Mouse (Mus musculus) embryonic facial prominence, embryonic 12.5 days (tissue): ENCODE measurements at regions not wholly inside any gene's neighbourhood (a gene's known extent, or its start where the extent isn't known, plus 50 kb on each side); places are given as distances from the start of the nearest gene placed in this dataset.

Experiments used
- ATAC-seq: fragments of 200-750 bp; cut with Nextera tagmentation; 2 replicates; pipeline ENCODE4 v1.8.0; 2017; ENCODE audit not compliant: insufficient number of reproducible peaks, insufficient read depth, low FRiP score, low TSS enrichment
- H3K27ac ChIP-seq: fragments of 300-500 bp; sonication (generic); 2 replicates; pipeline ENCODE4 v1.5.1; 2016; ENCODE audit warnings: mild to moderate bottlenecking
- H3K27me3 ChIP-seq: fragments of 300-500 bp; sonication (generic); 2 replicates; pipeline ENCODE4 v1.6.1; 2016; ENCODE audit warnings: mild to moderate bottlenecking, moderate library complexity
- H3K36me3 ChIP-seq: fragments of 300-500 bp; sonication (generic); 2 replicates; pipeline ENCODE4 v1.6.1; 2016; ENCODE audit warnings: mild to moderate bottlenecking
- H3K4me1 ChIP-seq: fragments of 300-500 bp; sonication (generic); 2 replicates; pipeline ENCODE4 v1.6.1; 2016
- H3K4me2 ChIP-seq: fragments of 300-500 bp; sonication (generic); replicated peaks from 2 replicates; pipeline ENCODE4 v1.6.1; 2016; ENCODE audit warnings: mild to moderate bottlenecking, moderate library complexity
- H3K4me3 ChIP-seq: fragments of 300-500 bp; sonication (generic); 2 replicates; pipeline ENCODE4 v1.5.1; 2016; ENCODE audit warnings: mild to moderate bottlenecking
- H3K9ac ChIP-seq: fragments of 300-500 bp; sonication (generic); 2 replicates; pipeline ENCODE4 v1.6.1; 2016; ENCODE audit warnings: mild to moderate bottlenecking, moderate library complexity
- H3K9me3 ChIP-seq: fragments of 300-500 bp; sonication (generic); 2 replicates; pipeline ENCODE4 v1.6.1; 2016; ENCODE audit warnings: mild to moderate bottlenecking, moderate library complexity
- WGBS: fragments of 180-500 bp; shearing (Covaris S2); methylation state at CpG from one replicate; pipeline ENCODE4 v1.1.7; 2016; 5-methylcytosine and 5-hydroxymethylcytosine counted together

DNA sequence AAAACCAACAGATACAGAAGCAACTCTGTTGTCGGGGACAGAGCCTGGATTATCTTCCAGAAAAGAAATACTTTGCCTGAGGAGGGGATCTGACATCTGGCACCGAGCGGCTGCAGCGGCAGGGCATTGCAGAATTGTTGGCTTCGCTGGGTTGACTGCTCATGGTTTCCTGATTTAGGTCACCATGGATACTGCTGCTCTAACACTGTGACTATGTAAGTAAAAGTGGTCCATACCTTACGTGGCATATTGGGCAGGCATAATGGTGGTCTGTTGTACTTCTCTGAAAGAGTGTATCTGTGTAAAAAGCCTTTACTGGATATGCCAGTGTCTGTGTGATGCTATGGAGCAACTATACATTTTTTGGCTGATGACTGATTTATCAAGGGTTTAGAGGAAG is 295.4 kb downstream of the Klf5 start:
- ATAC-seq: no peak
- Histone ChIP-seq H3K27me3 (no peaks in the 10 kb centered on the region), H3K4me1 (no peaks in the 10 kb centered on the region; the same call in 1 of the 2 replicates), H3K9ac (no peak overlapping the region), H3K4me3 (no peak overlapping the region), H3K9me3 (no peaks in the 10 kb centered on the region), H3K27ac (no peak overlapping the region), H3K36me3 (no peaks in the 10 kb centered on the region), H3K4me2 (no peak overlapping the region)
- WGBS: 41% methylated on average over 6 of the region's 6 CpGs

DNA sequence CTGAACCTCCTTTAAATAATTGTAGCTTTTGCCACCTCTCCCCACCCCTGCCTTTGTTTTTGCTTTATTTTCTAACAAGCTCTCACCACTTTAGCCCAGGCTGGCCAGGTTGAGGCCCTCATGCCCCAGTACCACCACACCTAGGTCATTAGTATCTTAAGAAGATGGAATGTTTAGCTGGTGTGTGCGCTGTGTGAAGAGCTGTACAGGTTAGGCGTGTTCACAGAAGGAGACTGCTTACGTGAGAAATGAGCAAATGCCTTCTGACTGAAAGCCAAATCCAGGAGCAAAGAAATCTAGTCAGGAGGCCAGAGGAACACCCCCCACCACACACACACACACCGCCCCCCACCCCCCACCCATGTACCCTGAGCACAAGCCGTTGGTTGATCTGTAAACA is 303.4 kb downstream of the Klf5 start:
- H3K36me3 ChIP-seq: no peaks in the 10 kb centered on the region
- no peak overlapping the region for H3K27ac ChIP-seq
- no peak overlapping the region for H3K4me2 ChIP-seq
- no peaks in the 10 kb centered on the region for H3K27me3 ChIP-seq
- no peak overlapping the region for H3K9ac ChIP-seq
- no peaks in the 10 kb centered on the region for H3K9me3 ChIP-seq
- ATAC-seq: no peak
- H3K4me1 ChIP-seq: peaks cover 6% of the 10 kb centered on the region; the same call in 1 of the 2 replicates
- 79% methylated on average over 5 of the region's 5 CpGs for WGBS
- H3K4me3 ChIP-seq: no peak overlapping the region

DNA sequence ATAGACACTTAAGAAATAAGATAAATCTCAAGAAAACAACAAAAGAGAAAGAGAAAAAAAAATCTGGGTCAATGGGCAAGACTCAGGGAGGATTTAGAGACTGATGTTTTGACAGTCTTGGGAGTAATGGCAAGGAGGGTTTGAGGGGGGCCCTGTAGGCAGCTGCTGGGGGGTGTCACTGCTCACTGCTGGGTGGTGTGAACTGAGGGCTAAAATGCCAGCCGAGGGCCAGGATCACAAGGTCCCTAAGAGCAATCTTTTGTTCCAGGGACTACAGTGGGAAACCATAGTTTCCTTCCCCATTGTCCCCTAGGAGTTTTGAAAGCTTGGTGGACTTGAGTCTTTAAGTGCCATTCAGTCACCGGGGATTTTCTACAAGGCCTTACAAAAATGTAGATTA is 304.8 kb downstream of the Klf5 start:
- Histone ChIP-seq H3K27ac (no peak overlapping the region), H3K9ac (no peak overlapping the region), H3K9me3 (no peaks in the 10 kb centered on the region), H3K36me3 (no peaks in the 10 kb centered on the region), H3K27me3 (no peaks in the 10 kb centered on the region), H3K4me1 (peaks cover 6% of the 10 kb centered on the region; the same call in 1 of the 2 replicates), H3K4me2 (no peak overlapping the region), H3K4me3 (no peak overlapping the region)
- 52% methylated on average over 2 of the region's 2 CpGs for WGBS
- ATAC-seq: 0 out of 2 replicates have a peak, but pooled peaks have one; percentile 44

DNA sequence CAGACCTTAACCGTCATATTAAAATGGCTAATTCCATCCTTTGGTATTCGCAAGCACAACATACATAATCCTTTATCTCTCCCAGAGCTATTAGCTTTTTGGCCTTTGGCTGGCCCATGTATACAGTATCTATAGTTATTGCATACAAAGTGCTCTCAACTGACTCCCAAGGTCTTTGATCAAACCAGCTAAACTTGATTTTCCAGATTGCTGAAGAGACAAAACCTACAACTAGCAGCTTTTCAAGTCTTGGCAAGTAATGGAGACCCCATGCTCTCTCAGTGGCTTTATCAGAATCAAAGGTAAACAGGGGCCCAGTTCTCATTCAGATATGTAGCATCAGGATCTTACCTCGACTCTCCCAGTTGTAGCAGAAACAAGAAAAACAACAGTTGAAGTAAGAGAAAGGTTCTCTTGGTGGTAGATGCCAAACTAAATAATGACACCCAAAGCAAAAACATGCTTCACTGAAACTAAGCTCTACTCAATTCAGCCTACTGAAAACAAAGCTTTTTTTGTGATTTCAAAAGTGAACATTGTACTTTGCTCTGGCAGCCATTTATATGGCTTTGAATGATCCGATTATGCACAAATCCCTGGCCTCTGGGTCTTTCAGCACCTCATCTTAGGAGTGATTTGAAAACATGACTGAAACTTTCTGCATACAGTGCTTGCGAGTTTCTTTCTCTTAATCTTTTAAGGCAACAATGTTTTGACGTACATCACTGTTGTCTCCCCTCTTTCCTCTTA is 307.0 kb downstream of the Klf5 start:
- no peak for ATAC-seq
- H3K9ac ChIP-seq: no peak overlapping the region
- H3K4me3 ChIP-seq: no peak overlapping the region
- H3K4me2 ChIP-seq: no peak overlapping the region
- H3K27ac ChIP-seq: no peak overlapping the region
- WGBS: 67% methylated on average over 6 of the region's 6 CpGs
- no peaks in the 10 kb centered on the region for H3K27me3 ChIP-seq
- no peaks in the 10 kb centered on the region for H3K9me3 ChIP-seq
- peaks cover 6% of the 10 kb centered on the region; the same call in 1 of the 2 replicates for H3K4me1 ChIP-seq
- no peaks in the 10 kb centered on the region for H3K36me3 ChIP-seq

DNA sequence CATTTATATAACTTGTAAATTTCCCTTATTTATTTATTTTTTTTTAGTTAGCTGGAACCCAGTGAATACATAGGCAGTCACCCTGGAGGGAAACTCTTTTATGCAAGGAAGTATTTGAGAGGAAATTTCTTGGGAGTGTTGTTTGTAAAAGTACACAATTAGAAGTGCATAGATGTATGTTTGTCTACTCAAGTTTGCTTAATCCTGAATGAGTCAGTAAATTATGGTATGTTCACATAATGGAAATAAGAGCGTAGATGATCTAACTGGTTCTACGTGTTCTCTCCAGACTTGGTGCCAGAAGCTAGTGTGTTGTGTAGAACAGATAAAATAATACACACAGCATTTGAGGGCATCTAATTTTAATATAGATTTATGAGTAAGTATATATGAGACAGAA is 310.5 kb downstream of the Klf5 start:
- no peaks in the 10 kb centered on the region for H3K27me3 ChIP-seq
- no peak overlapping the region for H3K9ac ChIP-seq
- H3K27ac ChIP-seq: no peak overlapping the region
- ATAC-seq: no peak
- 93% methylated on average over 2 of the region's 2 CpGs for WGBS
- H3K4me2 ChIP-seq: no peak overlapping the region
- H3K9me3 ChIP-seq: no peaks in the 10 kb centered on the region
- H3K4me3 ChIP-seq: no peak overlapping the region
- no peaks in the 10 kb centered on the region for H3K36me3 ChIP-seq
- H3K4me1 ChIP-seq: peaks cover 3% of the 10 kb centered on the region; the same call in 1 of the 2 replicates

- WGBS: 96% methylated on average over 5 of the region's 5 CpGs
- Histone ChIP-seq H3K4me2 (no peak overlapping the region), H3K9ac (no peak overlapping the region), H3K36me3 (no peaks in the 10 kb centered on the region), H3K27me3 (no peaks in the 10 kb centered on the region), H3K9me3 (no peaks in the 10 kb centered on the region), H3K4me1 (no peaks in the 10 kb centered on the region), H3K27ac (no peak overlapping the region), H3K4me3 (no peak overlapping the region)
- ATAC-seq: no peak
These were observed 312.9 kb downstream of the Klf5 start for GRCm38 (mm10) chr14:99611435-99611834.

- H3K27ac ChIP-seq: no peak overlapping the region
- H3K36me3 ChIP-seq: no peaks in the 10 kb centered on the region
- no peaks in the 10 kb centered on the region for H3K9me3 ChIP-seq
- ATAC-seq: no peak
- WGBS: 98% methylated on average over 3 of the region's 3 CpGs
- H3K4me3 ChIP-seq: no peak overlapping the region
- H3K4me2 ChIP-seq: no peak overlapping the region
- H3K4me1 ChIP-seq: 0 out of 2 replicates have a peak, but pooled peaks cover 3% of the 10 kb centered on the region
- H3K9ac ChIP-seq: no peak overlapping the region
- H3K27me3 ChIP-seq: no peaks in the 10 kb centered on the region
These were observed 313.6 kb downstream of the Klf5 start for GRCm38 (mm10) chr14:99612114-99612513.

DNA sequence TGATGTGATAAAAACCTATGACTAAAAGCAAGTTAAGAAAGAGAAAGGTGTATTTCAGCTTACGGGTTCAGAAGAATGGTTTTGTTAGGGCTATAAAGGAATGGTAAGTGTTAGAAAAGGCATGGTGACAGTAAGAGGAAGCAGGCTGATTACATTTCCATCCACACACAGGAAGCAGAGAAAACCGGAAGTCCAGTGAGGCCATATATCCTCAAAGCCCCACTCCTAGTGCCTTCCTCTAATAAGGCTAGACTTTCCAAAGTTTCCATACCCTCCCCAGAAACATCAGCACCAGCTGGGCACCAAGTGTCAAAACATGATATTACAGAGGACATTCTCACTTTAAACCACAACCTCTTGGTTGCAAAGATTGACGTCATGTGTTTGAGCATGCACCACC is 316.3 kb downstream of the Klf5 start:
- no peak overlapping the region for H3K27ac ChIP-seq
- 85% methylated on average over 3 of the region's 3 CpGs for WGBS
- H3K9ac ChIP-seq: no peak overlapping the region
- no peak overlapping the region for H3K4me2 ChIP-seq
- no peak overlapping the region for H3K4me3 ChIP-seq
- H3K36me3 ChIP-seq: no peaks in the 10 kb centered on the region
- ATAC-seq: no peak
- H3K4me1 ChIP-seq: 0 out of 2 replicates have a peak, but pooled peaks cover 4% of the 10 kb centered on the region
- H3K9me3 ChIP-seq: no peaks in the 10 kb centered on the region
- H3K27me3 ChIP-seq: no peaks in the 10 kb centered on the region

- Histone ChIP-seq H3K36me3 (no peaks in the 10 kb centered on the region), H3K27me3 (no peaks in the 10 kb centered on the region), H3K4me1 (0 out of 2 replicates have a peak, but pooled peaks cover 4% of the 10 kb centered on the region), H3K4me2 (no peak overlapping the region), H3K9ac (no peak overlapping the region), H3K27ac (no peak overlapping the region), H3K9me3 (no peaks in the 10 kb centered on the region), H3K4me3 (no peak overlapping the region)
- 64% methylated on average over 7 of the region's 7 CpGs for WGBS
- no peak for ATAC-seq
These were observed 318.3 kb downstream of the Klf5 start for GRCm38 (mm10) chr14:99616655-99617335.

GRCm38 (mm10) chr14:99617374-99617773 is 318.9 kb downstream of the Klf5 start:
- Histone ChIP-seq H3K4me3 (no peak overlapping the region), H3K27me3 (no peaks in the 10 kb centered on the region), H3K36me3 (no peaks in the 10 kb centered on the region), H3K9ac (no peak overlapping the region), H3K4me2 (no peak overlapping the region), H3K27ac (no peak overlapping the region), H3K4me1 (0 out of 2 replicates have a peak, but pooled peaks cover 4% of the 10 kb centered on the region), H3K9me3 (no peaks in the 10 kb centered on the region)
- 73% methylated on average over 2 of the region's 2 CpGs for WGBS
- ATAC-seq: no peak

GRCm38 (mm10) chr14:99621538-99621937 is 323.0 kb downstream of the Klf5 start:
- 90% methylated on average over 3 of the region's 3 CpGs for WGBS
- H3K9ac ChIP-seq: no peak overlapping the region
- no peaks in the 10 kb centered on the region for H3K36me3 ChIP-seq
- ATAC-seq: no peak
- no peak overlapping the region for H3K27ac ChIP-seq
- H3K4me1 ChIP-seq: 0 out of 2 replicates have a peak, but pooled peaks cover 4% of the 10 kb centered on the region
- H3K4me3 ChIP-seq: no peak overlapping the region
- no peaks in the 10 kb centered on the region for H3K27me3 ChIP-seq
- H3K9me3 ChIP-seq: no peaks in the 10 kb centered on the region
- no peak overlapping the region for H3K4me2 ChIP-seq
